Mouse (Mus musculus) C2C12 (cell line): Measurements from ENCODE around the gene Ppm1b.

Experiments used
- CEBPB ChIP-seq: IDR thresholded peaks from one replicate; pipeline ENCODE4 v1.6.1; 2011; ENCODE audit warnings: low read depth, mild to moderate bottlenecking, control low read depth, moderate library complexity
- CTCF ChIP-seq: IDR thresholded peaks from one replicate; pipeline ENCODE4 v1.5.1; 2011; ENCODE audit not compliant: control insufficient read depth, insufficient read depth, insufficient read length
- FOSL1 ChIP-seq: IDR thresholded peaks from one replicate; pipeline ENCODE4 v1.8.0; 2011; ENCODE audit warnings: mild to moderate bottlenecking, low read length; ENCODE audit not compliant: poor library complexity, insufficient read depth, severe bottlenecking
- MAX ChIP-seq: IDR thresholded peaks from one replicate; pipeline ENCODE4 v1.6.1; 2011; ENCODE audit warnings: mild to moderate bottlenecking, control low read depth
- MYOD1 ChIP-seq: IDR thresholded peaks from one replicate; pipeline ENCODE4 v1.6.1; 2011; ENCODE audit warnings: low read depth; ENCODE audit not compliant: control insufficient read depth, insufficient read length
- MYOG ChIP-seq: IDR thresholded peaks from one replicate; pipeline ENCODE4 v1.6.1; 2011; ENCODE audit not compliant: control insufficient read depth, insufficient read length; ENCODE audit errors: extremely low read depth
- USF1 ChIP-seq: IDR thresholded peaks from one replicate; pipeline ENCODE4 v1.6.1; 2011; ENCODE audit warnings: low read depth, mild to moderate bottlenecking, control low read depth, moderate library complexity

GRCm38 (mm10) chr17:85044466-85044865, 87.9 kb downstream of the Ppm1b start:
- TF ChIP-seq CTCF: no peak
- no peak for TF ChIP-seq CEBPB
- no peak for TF ChIP-seq USF1
- no peak for TF ChIP-seq MAX
- TF ChIP-seq MYOD1: no peak
- TF ChIP-seq MYOG: no peak
- TF ChIP-seq FOSL1: no peak
